Mouse (Mus musculus): Measurements from ENCODE around the gene Rab25. TPM values are rescaled to one million over a fixed set of nuclear protein-coding genes. Genes with fewer than 3 reads are reported as not detected.

The Rab25 gene
- total RNA-seq, 1 experiment from 2014 or later: not detected

DNA sequence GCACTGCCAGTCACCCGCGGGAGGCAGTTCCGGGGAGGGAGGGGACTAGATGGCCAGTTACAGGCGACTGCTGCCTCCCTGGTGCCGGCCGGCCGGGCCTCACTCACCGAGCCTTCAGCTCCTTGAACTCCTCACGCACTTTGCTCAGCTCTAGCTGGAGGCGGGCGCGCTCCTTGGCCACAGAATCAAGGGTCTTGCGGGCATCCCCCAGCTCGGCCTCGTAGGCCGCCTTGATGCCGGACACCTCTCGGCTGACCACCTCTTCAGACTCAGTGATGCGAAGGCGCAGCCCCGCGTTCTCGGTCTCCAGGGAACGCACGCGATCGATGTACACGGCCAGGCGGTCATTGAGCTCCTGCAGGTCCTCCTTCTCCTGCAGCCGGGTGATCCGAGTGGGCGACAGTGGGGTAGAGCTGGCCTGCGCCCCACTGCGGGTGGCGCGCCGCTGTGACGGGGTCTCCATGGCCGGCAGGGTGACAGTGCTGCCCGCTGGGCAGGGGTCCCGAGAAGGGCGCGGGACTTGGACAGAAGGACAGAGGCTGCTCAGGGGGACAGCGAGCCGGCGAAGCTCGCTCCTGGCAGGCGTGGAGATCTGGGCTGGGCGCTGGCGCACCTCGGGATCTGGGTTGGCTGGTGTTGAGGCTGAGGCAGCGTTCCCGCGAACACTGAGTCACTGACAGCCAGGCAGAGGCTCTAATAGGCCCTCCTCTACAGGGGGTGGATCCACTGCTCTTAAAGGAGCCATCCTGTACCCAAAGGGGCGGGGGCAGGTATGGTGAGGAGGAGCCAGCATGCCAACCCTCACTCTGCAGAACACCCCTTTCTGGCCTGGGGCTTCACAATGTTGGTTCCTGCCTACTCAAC, 45.2 kb downstream of the Rab25 start:
- peak; percentile 94 for DNase-seq

GRCm38 (mm10) chr3:88502031-88502571, 46.0 kb downstream of the Rab25 start:
- no peak for DNase-seq

GRCm38 (mm10) chr3:88501366-88502030, 46.6 kb downstream of the Rab25 start:
- no peak for DNase-seq

- DNase-seq: no peak
Observed at GRCm38 (mm10) chr3:88500655-88501365, 47.3 kb downstream of the Rab25 start.

- no peak for DNase-seq
Observed at GRCm38 (mm10) chr3:88500087-88500486, 48.0 kb downstream of the Rab25 start.

- no peak for DNase-seq
Observed at GRCm38 (mm10) chr3:88499580-88499979, 48.5 kb downstream of the Rab25 start.

DNA sequence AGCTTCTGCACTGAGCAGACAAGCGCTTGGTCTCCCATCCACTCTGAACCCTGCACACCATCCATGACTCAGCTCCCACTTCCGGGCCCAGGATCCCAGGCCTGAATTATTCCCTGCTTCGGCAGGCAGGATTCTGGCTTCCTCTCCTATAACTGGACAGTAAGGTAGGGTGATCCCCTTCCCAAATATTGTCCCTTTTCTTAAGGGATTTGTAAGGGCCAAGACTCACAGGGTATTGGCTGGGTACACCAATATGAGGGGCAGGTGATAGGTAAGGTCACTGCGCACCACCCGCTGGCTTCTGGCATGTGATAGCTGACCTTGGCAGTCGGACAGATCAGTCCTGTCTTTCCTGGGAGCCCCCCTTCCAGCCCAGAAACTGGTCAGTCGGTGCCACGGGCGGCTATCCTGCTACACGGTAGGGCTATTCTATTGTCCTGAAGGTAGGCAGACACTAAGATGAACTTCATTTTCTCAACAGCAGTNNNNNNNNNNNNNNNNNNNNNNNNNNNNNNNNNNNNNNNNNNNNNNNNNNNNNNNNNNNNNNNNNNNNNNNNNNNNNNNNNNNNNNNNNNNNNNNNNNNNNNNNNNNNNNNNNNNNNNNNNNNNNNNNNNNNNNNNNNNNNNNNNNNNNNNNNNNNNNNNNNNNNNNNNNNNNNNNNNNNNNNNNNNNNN, 52.2 kb downstream of the Rab25 start:
- peak; percentile 54 for DNase-seq

DNA sequence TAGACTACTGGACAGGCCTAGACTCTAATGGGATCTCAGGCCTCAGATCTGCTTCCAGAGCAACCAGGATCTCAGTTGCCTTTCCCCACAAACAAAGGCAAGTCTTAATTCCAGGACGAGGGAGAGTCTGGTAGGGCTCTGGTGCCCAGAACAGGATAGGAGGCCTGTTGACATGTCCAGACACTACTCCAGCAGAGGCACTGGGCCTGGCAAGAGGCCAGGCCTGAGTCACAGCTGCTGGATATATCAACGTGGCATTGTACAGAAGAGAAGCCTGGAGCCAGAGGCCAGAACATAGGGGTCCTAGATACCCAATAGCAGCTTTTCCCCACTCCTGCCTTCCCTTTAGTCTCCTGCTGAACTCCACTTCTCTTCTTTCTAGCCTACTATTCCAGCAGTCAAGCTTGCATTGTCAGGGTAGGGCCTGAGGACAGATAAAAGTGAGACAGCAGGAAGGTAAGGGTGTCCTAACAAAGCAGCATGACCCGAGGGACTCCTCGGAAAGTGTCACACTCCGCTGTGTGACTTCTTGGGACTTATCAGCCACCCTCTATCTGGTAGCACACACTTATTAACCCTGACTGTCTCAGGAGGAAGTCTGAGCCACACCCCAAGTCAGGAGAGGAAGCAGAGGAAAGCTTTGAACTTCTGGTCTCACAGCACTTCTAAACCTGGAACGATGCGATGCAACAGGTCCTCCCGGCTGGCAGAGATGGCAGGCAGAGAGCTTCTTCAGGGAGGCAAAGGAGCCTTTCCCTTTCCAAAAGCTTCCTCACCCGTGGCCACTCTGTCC, 53.1 kb downstream of the Rab25 start:
- peak; percentile 83 for DNase-seq

DNA sequence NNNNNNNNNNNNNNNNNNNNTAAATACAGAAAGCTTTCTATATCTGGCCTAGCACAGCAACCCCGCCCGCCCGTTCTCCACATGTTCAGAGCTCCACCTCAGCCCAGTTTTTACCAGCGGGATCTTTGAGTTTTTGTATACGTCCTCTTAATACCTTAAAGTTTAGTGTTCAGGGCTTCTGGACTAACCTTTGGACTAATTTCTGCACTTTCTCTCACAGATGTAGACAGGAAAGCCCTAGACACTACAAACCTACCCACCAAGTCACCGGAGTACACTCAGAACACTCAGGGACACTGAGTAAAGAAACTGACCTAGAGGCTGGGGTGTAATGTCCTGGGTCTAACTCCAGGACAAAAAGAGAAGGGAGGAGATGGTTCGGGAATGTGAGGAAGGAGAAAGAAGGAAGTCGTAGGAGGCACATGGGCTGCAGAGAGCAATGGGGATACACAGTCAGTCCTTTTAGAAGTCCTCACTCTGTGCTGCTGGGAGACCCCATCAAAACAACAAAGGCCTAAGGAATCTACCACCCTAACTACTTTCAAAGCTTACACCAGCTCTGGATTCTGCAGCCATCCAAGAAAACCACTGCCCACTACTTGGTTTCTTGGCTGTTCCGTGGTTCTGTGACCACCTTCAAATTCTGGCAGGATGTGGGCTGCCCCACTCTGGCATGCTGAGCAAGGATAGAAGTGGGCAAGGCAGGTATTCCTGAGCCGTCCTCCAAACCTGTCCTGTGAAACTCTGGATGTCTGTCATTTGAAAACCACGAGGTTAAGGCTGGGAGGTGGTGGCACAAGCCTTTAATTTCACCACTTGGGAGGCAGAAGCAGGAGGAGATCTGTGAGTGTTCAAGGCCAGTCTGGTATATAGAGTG, 54.2 kb downstream of the Rab25 start:
- no peak for DNase-seq

Small RNA genes within 50 kb of the gene (microRNA-seq; reads per million reads assigned to microRNA genes)
- 0 reads per million in 2 experiments for gene Mir1905

Other genes starting within 250 kb of the Rab25 start
- 183 and 214 TPM in 2 replicates for gene Glmp, start 223.3 kb downstream of the Rab25 start, total RNA-seq (2021)
- 6.6 and 7.8 TPM in 2 replicates for gene Tmem79, start 212.2 kb downstream of the Rab25 start, total RNA-seq (2021)
- gene Smg5, start 212.0 kb downstream of the Rab25 start, total RNA-seq (2021): 55.3 and 59.1 TPM in 2 replicates
- gene Paqr6, start 183.7 kb downstream of the Rab25 start, total RNA-seq (2021): 1.6 and 1.9 TPM in 2 replicates
- 0.79 and 2.3 TPM in 2 replicates for gene Bglap3, start 175.6 kb downstream of the Rab25 start, total RNA-seq (2021)
- 1.0 TPM in 1 of 2 replicates, not detected in the other for gene Bglap2, start 169.6 kb downstream of the Rab25 start, total RNA-seq (2021)
- 4.3 TPM in 1 of 2 replicates, not detected in the other for gene Bglap, start 163.8 kb downstream of the Rab25 start, total RNA-seq (2021)
- 34.9 and 41.2 TPM in 2 replicates for gene Pmf1, start 138.0 kb downstream of the Rab25 start, total RNA-seq (2021)
- 42.9 and 45.9 TPM in 2 replicates for gene Slc25a44, start 123.2 kb downstream of the Rab25 start, total RNA-seq (2021)
- 6.0 and 6.2 TPM in 2 replicates for gene Sema4a, start 87.1 kb downstream of the Rab25 start, total RNA-seq (2021)
- 90.6 and 91.1 TPM in 2 replicates for gene Lmna, start 38.3 kb downstream of the Rab25 start, total RNA-seq (2021)
- gene Mex3a, start 15.9 kb downstream of the Rab25 start, total RNA-seq (2021): 3.3 and 3.5 TPM in 2 replicates
- 148 and 150 TPM in 2 replicates for gene Lamtor2, start 4.8 kb upstream of the Rab25 start, total RNA-seq (2021)
- gene Ubqln4, start 5.5 kb upstream of the Rab25 start, total RNA-seq (2021): 74.3 and 87.0 TPM in 2 replicates
- 199 and 214 TPM in 2 replicates for gene Ssr2, start 27.6 kb upstream of the Rab25 start, total RNA-seq (2021)
- 35.4 and 35.9 TPM in 2 replicates for gene Arhgef2, start 57.7 kb upstream of the Rab25 start, total RNA-seq (2021)
- gene Rxfp4, start 104.8 kb upstream of the Rab25 start, total RNA-seq (2021): not detected in 2 replicates
- 64.9 and 69.4 TPM in 2 replicates for gene Khdc4, start 137.5 kb upstream of the Rab25 start, total RNA-seq (2021)
- gene Rit1, start 168.5 kb upstream of the Rab25 start, total RNA-seq (2021): 48.7 and 65.4 TPM in 2 replicates
- 7.8 and 11.1 TPM in 2 replicates for gene Syt11, start 226.9 kb upstream of the Rab25 start, total RNA-seq (2021)

Data from adrenal gland, postnatal 25 days (tissue).